Comparison of ENCODE assay signal across 2 mouse cellular contexts in the genomic region with DNA sequence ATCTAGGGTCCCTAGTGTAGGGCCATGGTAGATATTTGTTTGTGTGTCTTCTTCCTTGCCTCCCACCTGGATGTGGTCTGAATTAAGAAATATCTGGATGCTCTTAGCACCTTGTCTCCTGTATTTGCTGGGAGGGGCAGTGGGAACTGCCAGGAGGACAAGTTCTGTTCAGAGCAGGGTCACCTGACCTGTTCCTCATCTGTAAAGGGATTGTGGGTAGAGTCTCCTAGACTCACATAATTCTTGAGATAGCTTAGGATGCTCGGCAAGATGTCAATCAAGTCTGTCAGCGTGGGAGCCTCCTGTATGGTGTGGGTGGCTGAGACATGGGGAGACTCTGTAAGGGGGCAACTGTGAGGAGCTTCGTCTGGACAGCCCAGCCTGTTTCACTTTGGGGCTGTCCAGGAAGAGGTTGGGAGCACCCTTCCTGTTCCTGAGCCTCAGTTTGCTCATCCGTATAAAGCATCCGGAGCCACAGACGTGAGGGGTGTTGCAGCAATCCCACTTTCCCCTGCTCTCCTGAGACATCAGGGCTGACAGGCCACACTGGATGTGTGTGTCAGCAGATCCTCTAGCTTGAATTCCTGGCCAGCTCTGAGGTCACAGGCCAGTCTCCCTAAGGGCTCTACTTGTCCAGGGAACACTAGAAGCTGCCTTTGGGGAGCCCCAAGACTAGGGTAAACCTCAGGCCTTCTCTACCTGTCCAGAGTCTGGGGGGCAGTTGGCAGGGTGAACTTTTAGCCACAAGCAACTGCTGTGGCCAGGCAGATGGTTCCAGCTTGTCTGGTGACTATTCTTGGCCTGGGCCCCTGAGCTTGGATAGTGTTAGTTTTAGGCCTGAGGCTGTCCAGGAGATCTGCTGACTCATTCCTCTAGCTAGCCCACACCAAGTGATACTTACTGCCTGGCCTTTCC.
A peak's percentile ranks its signal among the peaks of the same experiment; 100 is the strongest.
TF ChIP-seq lines count a peak whose summit lies in the region.

No protein-coding gene starts in this region.

TF ChIP-seq in CH12.LX, 34 proteins besides CTCF, POLR2A, EP300 and RAD21:
- TF ChIP-seq ZC3H11A (IDR thresholded peaks at IDR 0.05; ENCODE audit: low read depth, low read length), result no peak
- TF ChIP-seq USF1 (IDR thresholded peaks at IDR 0.05; ENCODE audit: low read depth, low read length), result no peak

TF ChIP-seq in MEL, 35 proteins besides CTCF, POLR2A, EP300 and RAD21:
- TF ChIP-seq NRF1 (IDR thresholded peaks at IDR 0.05; ENCODE audit: insufficient read depth, low read depth, low read length, poor library complexity, severe bottlenecking), result no peak
- TF ChIP-seq USF1 (IDR thresholded peaks at IDR 0.05; ENCODE audit: low read depth, low read length), result peak; percentile 49; the same call in 1 of the 2 replicates
